Mouse (Mus musculus) embryonic fibroblast, embryonic 13.5 days (primary cell): Measurements from ENCODE around the gene Cav2.

Experiments
- CTCF ChIP-seq: IDR thresholded peaks from 2 replicates; pipeline ENCODE4 v1.5.1; 2011; ENCODE audit warnings: mild to moderate bottlenecking, control low read depth, low read length, moderate library complexity, borderline replicate concordance; ENCODE audit not compliant: insufficient read depth
- POLR2A ChIP-seq: IDR thresholded peaks from 2 replicates; pipeline ENCODE4 v1.6.1; 2011; ENCODE audit warnings: low read depth, mild to moderate bottlenecking, control low read depth, low read length, moderate library complexity

GRCm38 (mm10) chr6:17282159-17282558 lies 1.2 kb downstream of the Cav2 start:
- TF ChIP-seq CTCF (no peak), POLR2A (0 out of 2 replicates have a peak, but pooled peaks have one; percentile 13)
